Mouse (Mus musculus) left cerebral cortex, adult 11 months (tissue): ENCODE measurements around the gene St6galnac1.
"Not testable (repeated sequence)": the region's sequence is repeated elsewhere in the genome, so short reads cannot be mapped to it uniquely, and the experiment has no call there.

Experiments
- DNase-seq: peaks from one replicate; pipeline ENCODE4 v3.0.0; 2022; ENCODE audit warnings: low spot score

Gene St6galnac1

DNA sequence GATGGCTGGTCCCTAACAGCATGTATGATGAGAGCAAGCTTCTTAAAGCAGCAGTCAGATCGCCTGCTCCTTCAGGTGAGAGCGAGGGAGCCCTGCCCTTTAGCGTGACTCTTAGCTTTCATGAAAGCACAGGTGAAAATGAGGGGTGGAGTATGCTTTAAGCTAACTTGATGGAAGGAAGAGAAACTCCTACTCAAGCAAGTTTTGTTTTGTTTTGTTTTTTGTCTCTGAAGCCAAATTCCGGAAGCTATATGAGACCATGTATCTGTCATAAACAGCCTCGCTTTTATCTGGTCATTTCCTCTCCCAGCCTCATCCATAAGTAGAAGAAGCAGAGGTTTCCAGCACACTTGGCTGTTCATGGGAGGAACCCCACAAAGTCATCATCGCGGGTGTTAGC lies at the start of gene St6galnac1:
St6galnac1 (minus strand) TSS at position 101 of the 400 bp plus-strand sequence.
- no peak for DNase-seq

- not testable (repeated sequence) for DNase-seq
Observed at GRCm38 (mm10) chr11:116823885-116824284, 48.6 kb upstream of the St6galnac1 start.

GRCm38 (mm10) chr11:116823255-116823654 lies 47.9 kb upstream of the St6galnac1 start:
- DNase-seq: no peak

GRCm38 (mm10) chr11:116822626-116823025 lies 47.3 kb upstream of the St6galnac1 start:
- no peak for DNase-seq

DNA sequence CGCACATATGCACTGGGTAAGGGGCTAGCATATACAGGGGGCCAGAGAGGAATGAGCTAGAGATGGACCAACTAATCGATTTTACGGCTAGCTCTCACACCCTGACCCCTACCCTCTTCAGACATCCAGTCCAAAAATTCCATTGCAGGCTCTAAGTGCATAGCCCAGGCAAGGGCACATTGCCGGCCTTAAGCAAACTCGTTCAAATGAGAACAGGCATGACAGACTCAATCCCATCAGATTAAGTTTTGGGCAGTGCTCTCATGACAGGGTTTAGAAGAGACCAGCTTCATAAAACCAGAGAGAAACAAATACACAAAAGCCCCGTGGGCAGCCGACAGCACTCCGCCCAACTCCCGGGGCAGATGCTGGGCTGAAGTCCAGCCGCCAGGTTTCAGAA lies 46.9 kb upstream of the St6galnac1 start:
- no peak for DNase-seq

- no peak for DNase-seq
Observed at GRCm38 (mm10) chr11:116821057-116821940, 46.0 kb upstream of the St6galnac1 start.

GRCm38 (mm10) chr11:116819932-116820593 lies 44.8 kb upstream of the St6galnac1 start:
- no peak for DNase-seq

- no peak for DNase-seq
Observed at GRCm38 (mm10) chr11:116818722-116819121, 43.4 kb upstream of the St6galnac1 start.

GRCm38 (mm10) chr11:116817567-116817966 lies 42.3 kb upstream of the St6galnac1 start:
- no peak for DNase-seq

- no peak for DNase-seq
Observed at GRCm38 (mm10) chr11:116816769-116817168, 41.5 kb upstream of the St6galnac1 start.

DNA sequence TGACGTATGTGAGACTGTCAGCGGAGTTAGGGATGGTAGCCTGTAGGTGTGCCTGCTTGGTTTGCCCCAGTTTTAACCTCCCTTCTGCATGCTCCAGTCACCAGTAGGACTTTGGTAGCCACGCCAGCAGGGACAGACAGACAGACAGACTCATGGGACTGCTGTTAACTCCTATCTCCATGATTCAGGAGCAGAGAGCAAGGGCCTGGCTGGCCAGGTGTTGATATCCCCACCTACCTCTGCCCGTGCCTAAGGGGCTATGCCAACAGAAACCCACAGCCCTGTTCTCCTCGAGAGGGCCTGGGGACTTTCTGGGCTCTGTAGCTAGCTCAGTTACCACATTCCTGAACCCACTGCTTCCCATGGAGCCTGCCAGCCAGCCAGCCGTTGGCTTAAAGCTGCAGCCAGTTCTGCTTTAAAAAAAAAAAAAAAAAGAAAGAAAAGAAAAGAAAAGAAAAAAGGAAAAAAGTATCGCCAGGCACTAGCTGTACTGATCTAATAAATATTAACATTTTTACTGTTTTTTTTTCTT lies 39.6 kb upstream of the St6galnac1 start:
- no peak for DNase-seq

- no peak for DNase-seq
Observed at GRCm38 (mm10) chr11:116814076-116814883, 39.0 kb upstream of the St6galnac1 start.

DNA sequence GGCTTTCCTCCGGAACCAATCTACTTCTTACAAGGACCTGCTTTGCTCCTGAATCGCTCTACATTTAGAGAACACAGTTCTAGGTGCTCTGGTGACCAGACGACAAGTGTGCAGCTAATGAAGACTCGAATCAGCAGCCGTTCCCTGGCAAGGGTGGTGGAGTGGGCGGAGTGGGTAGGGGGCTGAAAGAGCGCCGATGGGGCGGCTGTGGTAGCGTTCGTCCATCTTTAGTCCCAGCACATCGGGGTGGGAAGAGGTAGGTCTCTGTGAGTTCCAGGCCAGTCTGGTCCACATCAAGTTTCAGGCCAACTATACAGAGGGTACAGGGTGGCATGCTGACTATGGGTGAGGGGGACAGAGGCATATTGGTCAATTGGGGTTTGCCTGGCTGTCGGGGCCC lies 38.3 kb upstream of the St6galnac1 start:
- DNase-seq: no peak

- DNase-seq: no peak
Observed at GRCm38 (mm10) chr11:116812793-116813529, 37.7 kb upstream of the St6galnac1 start.

DNA sequence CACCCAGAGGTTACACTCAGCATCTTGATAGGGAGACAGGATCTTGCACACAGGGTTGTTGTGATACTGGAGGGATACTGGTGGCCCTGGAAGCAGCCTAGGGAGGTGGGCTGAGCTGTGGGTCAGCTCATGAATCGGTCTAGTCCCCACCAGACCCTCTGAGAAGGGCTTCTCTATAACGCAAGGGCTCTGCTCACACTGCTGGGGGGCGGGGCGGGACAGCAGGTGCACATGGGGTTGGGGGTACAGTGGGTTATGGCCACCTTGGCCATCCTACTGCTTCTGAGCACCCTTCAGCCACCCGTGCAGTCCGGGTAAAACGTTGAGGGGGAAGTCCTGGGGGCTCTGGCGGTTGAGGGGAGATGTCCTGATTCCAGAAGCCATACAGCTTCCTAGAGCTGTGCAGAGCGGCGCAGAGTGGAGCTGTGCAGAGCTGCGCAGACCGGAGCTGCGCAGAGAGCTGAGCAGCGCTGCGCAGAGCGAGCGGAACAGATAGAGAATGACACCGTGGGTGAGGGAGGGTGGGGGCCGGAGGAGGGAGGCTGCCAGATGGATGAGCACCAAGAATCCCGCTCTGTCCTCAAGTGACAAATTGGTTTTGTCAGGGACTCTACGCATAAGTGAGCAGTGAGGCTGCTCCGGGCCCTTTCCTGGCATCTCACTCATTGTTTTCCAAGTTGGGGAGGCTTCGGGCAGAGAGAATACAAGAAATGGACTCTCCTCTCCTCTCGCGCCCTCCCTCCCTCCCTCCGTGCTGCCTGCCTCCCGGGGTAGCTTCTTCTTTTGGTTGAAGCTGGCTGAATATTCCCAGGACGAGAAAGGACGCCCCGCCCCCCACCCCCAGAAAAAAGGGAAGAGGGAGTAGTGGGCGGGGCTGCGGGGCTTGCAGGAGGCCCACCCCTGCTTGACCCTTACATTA lies 35.9 kb upstream of the St6galnac1 start:
- peak; percentile 67 for DNase-seq

DNA sequence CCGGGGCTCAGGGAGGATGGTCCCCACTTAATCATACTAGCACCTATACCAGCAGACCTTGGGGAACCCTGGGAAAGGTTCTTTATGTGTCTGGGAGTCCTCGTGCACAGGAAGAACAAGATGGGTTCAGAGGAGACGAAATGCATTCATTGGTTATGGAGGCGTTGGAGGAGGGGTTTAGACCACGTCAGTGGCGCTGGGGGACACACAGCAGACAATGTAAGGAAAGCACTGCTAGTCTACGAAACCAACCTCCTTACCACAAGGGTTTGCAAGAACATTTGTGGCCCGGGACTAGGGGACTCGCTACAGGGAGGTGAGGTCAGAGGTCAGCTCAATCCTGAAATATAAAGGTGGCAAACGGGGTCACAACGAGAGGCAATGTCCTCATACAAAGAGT lies 35.2 kb upstream of the St6galnac1 start:
- no peak for DNase-seq

- DNase-seq: no peak
Observed at GRCm38 (mm10) chr11:116809520-116809919, 34.2 kb upstream of the St6galnac1 start.

GRCm38 (mm10) chr11:116808811-116809395 lies 33.6 kb upstream of the St6galnac1 start:
- DNase-seq: no peak

DNA sequence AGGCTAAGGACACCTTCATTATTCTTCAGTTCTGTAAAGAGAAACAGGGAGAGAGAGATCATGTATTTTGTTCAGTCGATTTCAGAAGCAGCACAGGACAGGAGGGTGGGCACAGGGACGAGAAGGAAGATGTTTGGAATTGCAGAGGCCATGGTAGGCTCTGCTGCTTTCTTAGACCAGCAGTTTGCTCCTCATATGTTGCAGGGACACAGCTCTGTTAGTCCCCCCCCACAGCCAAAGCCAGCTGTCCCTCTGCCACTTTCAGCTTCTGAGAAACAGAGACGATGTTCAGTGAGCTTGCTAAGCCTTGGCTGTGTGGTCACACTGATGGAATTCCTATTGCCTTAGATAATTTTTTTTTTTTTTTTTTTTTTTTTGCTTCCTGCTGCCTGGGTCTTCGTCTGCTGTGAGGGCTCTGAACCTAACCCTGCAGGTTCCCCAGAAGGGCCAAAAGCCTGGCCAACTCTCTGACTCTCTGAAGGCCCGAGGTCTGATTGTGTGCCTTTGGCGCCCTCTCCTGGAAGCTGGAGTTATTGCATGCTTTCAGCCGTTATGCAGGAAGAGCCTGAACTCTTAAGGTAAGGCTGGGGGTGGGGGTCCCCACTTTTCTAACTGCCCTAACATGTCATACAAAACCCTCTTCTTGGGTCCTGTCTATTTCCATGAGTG lies 32.8 kb upstream of the St6galnac1 start:
- peak; percentile 61 for DNase-seq
